Mouse (Mus musculus) liver, postnatal 0 days (tissue): ENCODE measurements around the gene AW549877. TPM values are rescaled to one million over a fixed set of nuclear protein-coding genes. Genes with fewer than 3 reads are reported as not detected.

Experiments
- ATAC-seq: fragments of 200-750 bp; cut with Nextera tagmentation; 2 replicates; pipeline ENCODE4 v1.8.0; 2017; ENCODE audit warnings: mild to moderate bottlenecking, moderate library complexity
- DNase-seq: peaks from one replicate; pipeline ENCODE4 v3.0.0-alpha.2; 2016
- H3K27ac ChIP-seq: fragments of 300-500 bp; sonication (generic); 2 replicates; pipeline ENCODE4 v1.5.1; 2014; ENCODE audit warnings: antibody characterized with exemption, moderate library complexity, mild to moderate bottlenecking, low read depth
- H3K27me3 ChIP-seq: fragments of 300-500 bp; sonication (generic); 2 replicates; pipeline ENCODE4 v1.6.1; 2014; ENCODE audit warnings: low read length, control low read depth, mixed read lengths; ENCODE audit not compliant: insufficient read depth
- H3K36me3 ChIP-seq: fragments of 300-500 bp; sonication (generic); replicated peaks from 2 replicates; pipeline ENCODE4 v1.6.1; 2014; ENCODE audit warnings: mild to moderate bottlenecking, control low read depth, low read length, moderate library complexity, mixed read lengths; ENCODE audit not compliant: insufficient read depth
- H3K4me1 ChIP-seq: fragments of 300-500 bp; sonication (generic); 2 replicates; pipeline ENCODE4 v1.6.1; 2014; ENCODE audit warnings: antibody characterized with exemption, mild to moderate bottlenecking, control low read depth; ENCODE audit not compliant: insufficient read depth
- H3K4me2 ChIP-seq: fragments of 300-500 bp; sonication (generic); 2 replicates; pipeline ENCODE4 v1.6.1; 2014; ENCODE audit warnings: low read depth, mild to moderate bottlenecking, low read length, moderate library complexity, mixed read lengths
- H3K4me3 ChIP-seq: fragments of 300-500 bp; sonication (generic); 2 replicates; pipeline ENCODE4 v1.5.1; 2014; ENCODE audit warnings: low read depth, low read length
- H3K9ac ChIP-seq: fragments of 300-500 bp; sonication (generic); replicated peaks from 2 replicates; pipeline ENCODE4 v1.6.1; 2014; ENCODE audit warnings: mild to moderate bottlenecking, moderate library complexity
- H3K9me3 ChIP-seq: fragments of 300-500 bp; sonication (generic); 2 replicates; pipeline ENCODE4 v1.6.1; 2016; ENCODE audit warnings: mild to moderate bottlenecking, control low read depth, low read length, mixed read lengths
- CTCF ChIP-seq: sonication (generic); IDR thresholded peaks from 2 replicates; pipeline ENCODE4 v1.5.1; 2016; ENCODE audit warnings: antibody characterized with exemption, low read depth
- EP300 ChIP-seq: IDR thresholded peaks from 2 replicates; pipeline ENCODE4 v1.6.1; 2016; ENCODE audit warnings: antibody characterized with exemption, low read depth, mild to moderate bottlenecking
- WGBS: fragments of 180-500 bp; shearing (Covaris S2); extraction: QIAGEN DNeasy Blood & Tissue Kit; methylation state at CpG from one replicate; pipeline ENCODE4 v1.1.7; 2014; ENCODE audit not compliant: insufficient replicate concordance; 5-methylcytosine and 5-hydroxymethylcytosine counted together
- polyA plus RNA-seq: library from polyadenylated mRNA; unstranded; fragments of >200 nt; fragmentation: Nextera tagmentation; extraction: Ambion mirVana; gene quantifications from 2 replicates; pipeline ENCODE4 v1.2.1, GENCODE M21; 2015

Gene AW549877
- polyA plus RNA-seq, 1 experiment from 2014 or later: 5.7 TPM

GRCm38 (mm10) chr15:3957982-3958381 lies 37.6 kb downstream of the AW549877 start:
- Histone ChIP-seq H3K4me2 (no peak overlapping the region), H3K9me3 (no peaks in the 10 kb centered on the region), H3K4me3 (no peak overlapping the region), H3K27me3 (no peaks in the 10 kb centered on the region), H3K9ac (no peak overlapping the region), H3K4me1 (0 out of 2 replicates have a peak, but pooled peaks cover 3% of the 10 kb centered on the region), H3K36me3 (no peaks in the 10 kb centered on the region), H3K27ac (no peak overlapping the region)
- WGBS: 23% methylated on average over 4 of the region's 4 CpGs
- TF ChIP-seq EP300 (no peak), CTCF (peak; percentile 76)
- DNase-seq (peak; percentile 46), ATAC-seq (no peak)

- 31% methylated on average over 2 of the region's 2 CpGs for WGBS
- Histone ChIP-seq H3K4me1 (0 out of 2 replicates have a peak, but pooled peaks cover 3% of the 10 kb centered on the region), H3K9me3 (no peaks in the 10 kb centered on the region), H3K27me3 (no peaks in the 10 kb centered on the region), H3K36me3 (no peaks in the 10 kb centered on the region), H3K27ac (no peak overlapping the region), H3K9ac (no peak overlapping the region), H3K4me2 (no peak overlapping the region), H3K4me3 (no peak overlapping the region)
- ATAC-seq (no peak; the same call in 1 of the 2 replicates), DNase-seq (no peak)
- no peak for TF ChIP-seq CTCF
- no peak; the same call in 1 of the 2 replicates for TF ChIP-seq EP300
These were observed 40.6 kb downstream of the AW549877 start for GRCm38 (mm10) chr15:3954971-3955370.

GRCm38 (mm10) chr15:3938132-3938531 lies 57.4 kb downstream of the AW549877 start:
- Histone ChIP-seq H3K9ac (no peak overlapping the region), H3K4me1 (no peaks in the 10 kb centered on the region), H3K4me2 (no peak overlapping the region), H3K4me3 (no peak overlapping the region), H3K27me3 (no peaks in the 10 kb centered on the region), H3K9me3 (no peaks in the 10 kb centered on the region), H3K36me3 (no peaks in the 10 kb centered on the region), H3K27ac (no peak overlapping the region)
- TF ChIP-seq CTCF (no peak; the same call in 1 of the 2 replicates), EP300 (no peak)
- WGBS: 80% methylated on average over 2 of the region's 2 CpGs
- DNase-seq (no peak), ATAC-seq (no peak)

- H3K9me3 ChIP-seq: no peaks in the 10 kb centered on the region
- no peaks in the 10 kb centered on the region for H3K4me1 ChIP-seq
- ATAC-seq (no peak), DNase-seq (no peak)
- no peaks in the 10 kb centered on the region for H3K27me3 ChIP-seq
- H3K36me3 ChIP-seq: no peaks in the 10 kb centered on the region
- WGBS: 80% methylated on average over 3 of the region's 3 CpGs
- H3K27ac ChIP-seq: no peak overlapping the region
- TF ChIP-seq EP300 (no peak), CTCF (no peak)
- no peak overlapping the region for H3K4me2 ChIP-seq
- H3K9ac ChIP-seq: no peak overlapping the region
- no peak overlapping the region for H3K4me3 ChIP-seq
These were observed 59.5 kb downstream of the AW549877 start for GRCm38 (mm10) chr15:3936056-3936455.

- no peaks in the 10 kb centered on the region for H3K4me1 ChIP-seq
- H3K4me2 ChIP-seq: no peak overlapping the region
- WGBS: 67% methylated on average over 4 of the region's 4 CpGs
- no peak for ATAC-seq
- H3K9ac ChIP-seq: no peak overlapping the region
- no peaks in the 10 kb centered on the region for H3K27me3 ChIP-seq
- no peak for DNase-seq
- no peaks in the 10 kb centered on the region for H3K36me3 ChIP-seq
- H3K9me3 ChIP-seq: no peaks in the 10 kb centered on the region
- H3K4me3 ChIP-seq: no peak overlapping the region
- no peak overlapping the region for H3K27ac ChIP-seq
- TF ChIP-seq EP300 (no peak), CTCF (no peak)
These were observed 62.1 kb downstream of the AW549877 start for GRCm38 (mm10) chr15:3933466-3933865.

Other genes starting within 250 kb of the AW549877 start
- 8.6 and 9.2 TPM in 2 replicates for gene Fbxo4, start 16.2 kb downstream of the AW549877 start, polyA plus RNA-seq
- 14.3 and 16.2 TPM in 2 replicates for gene Oxct1, start 30.6 kb upstream of the AW549877 start, polyA plus RNA-seq